Mouse (Mus musculus): ENCODE data around the gene Trex1.

DNA sequence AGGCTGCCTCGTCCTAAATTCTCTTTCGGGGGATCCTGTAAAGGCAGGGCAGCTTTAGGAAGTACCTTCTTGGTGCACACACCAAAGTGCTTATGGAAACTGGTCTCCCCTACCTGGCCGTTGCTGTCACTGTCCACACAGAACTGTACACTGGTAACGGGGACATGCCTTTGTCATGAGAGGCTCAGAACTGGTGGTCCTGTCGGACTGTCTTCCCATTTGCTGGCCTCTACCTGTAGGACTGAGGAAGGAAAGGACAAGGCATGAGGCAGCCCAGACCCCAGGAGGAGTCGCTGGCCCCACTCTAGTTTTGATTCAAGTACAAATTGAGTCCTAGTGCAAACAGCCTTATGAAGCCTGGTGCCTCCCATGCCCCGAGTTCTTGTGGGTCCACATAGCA is 28.5 kb downstream of the Trex1 start:
- TF ChIP-seq ZC3H11A (IDR thresholded peaks at IDR 0.05; ENCODE audit: borderline replicate concordance, low read depth, low read length) (no peak), ZNF384 (IDR thresholded peaks at IDR 0.05; ENCODE audit: low read depth, low read length) (no peak), MAFK (IDR thresholded peaks at IDR 0.05; ENCODE audit: insufficient read depth, low read depth, low read length) (no peak)

Measured in ES-E14 (cell line).